Mouse (Mus musculus): ENCODE results near the gene St3gal3.

St3gal3 gene

DNA sequence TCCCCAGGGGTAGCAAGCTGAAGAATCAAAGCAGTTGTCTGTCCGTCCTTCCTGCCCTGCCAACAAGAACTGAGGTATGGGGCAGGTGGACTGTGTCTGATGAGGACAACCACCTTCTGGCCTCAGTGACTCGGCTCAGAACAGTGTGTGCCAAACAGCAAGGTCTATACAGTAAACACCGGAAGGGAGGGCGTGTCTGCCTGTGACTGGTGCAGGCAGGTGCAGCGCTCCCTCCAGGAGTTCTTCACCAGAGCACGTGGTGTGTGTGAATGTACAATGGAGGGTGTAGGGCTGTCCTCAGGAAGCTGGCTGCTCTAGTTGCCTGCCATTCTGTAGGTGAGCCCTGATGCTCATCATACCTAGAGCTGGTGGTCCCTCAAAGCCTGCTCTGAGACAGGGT, 80.8 kb downstream of the St3gal3 start:
- no peak for DNase-seq (ENCODE audit: low spot score)

DNA sequence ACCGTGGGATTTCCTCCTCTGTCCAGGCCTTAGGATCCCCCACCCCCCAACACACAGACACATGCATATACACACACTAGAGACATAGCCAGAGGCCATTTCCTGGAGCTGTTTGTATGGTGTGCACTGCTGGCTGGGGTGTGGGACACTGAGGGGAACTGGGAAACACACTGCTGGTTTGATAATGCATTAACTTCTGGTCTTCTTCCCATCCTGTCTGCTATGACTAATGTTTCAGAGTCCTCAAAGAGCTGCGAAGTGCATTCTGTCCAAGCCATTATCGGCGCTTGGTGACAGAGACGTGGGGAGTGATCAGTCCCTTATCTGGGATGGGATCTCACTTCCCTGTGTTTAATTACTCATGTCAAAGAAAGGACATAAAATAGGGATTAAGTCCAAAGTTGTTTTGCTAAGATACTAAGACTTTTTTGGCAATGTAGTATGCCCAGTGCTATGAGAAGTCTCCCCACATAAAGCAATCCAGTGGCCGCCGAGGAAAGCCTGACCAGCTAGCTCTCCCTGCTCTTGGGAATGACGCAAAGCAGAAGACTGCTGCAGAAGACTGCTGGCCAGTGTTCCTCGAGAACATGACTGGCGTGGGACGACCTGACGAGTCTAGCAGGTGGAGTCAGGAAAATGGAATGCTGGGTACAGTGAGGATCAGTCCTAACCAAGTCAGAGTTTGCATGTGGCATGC, 85.0 kb downstream of the St3gal3 start:
- DNase-seq (ENCODE audit: low spot score) = no peak

DNA sequence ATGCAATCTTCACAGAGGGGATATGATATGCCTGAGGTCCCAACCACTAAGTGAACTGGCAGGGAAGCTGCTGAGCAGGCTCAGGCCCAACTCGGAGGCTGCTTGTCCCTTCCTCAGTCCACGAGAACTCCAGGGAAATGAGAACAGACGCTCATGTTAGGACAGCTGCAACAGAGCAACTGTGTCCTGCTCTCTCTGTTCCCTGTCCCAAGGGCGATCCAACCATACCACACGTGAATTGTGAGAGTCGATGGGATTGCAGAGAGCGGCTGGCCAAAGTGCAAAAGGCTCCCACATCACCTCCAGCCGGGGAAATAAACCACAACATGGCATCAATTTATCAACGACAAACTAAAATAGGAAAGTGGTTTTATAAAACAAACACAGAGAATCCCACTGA, 90.2 kb downstream of the St3gal3 start:
- no peak for DNase-seq (ENCODE audit: low spot score)

DNA sequence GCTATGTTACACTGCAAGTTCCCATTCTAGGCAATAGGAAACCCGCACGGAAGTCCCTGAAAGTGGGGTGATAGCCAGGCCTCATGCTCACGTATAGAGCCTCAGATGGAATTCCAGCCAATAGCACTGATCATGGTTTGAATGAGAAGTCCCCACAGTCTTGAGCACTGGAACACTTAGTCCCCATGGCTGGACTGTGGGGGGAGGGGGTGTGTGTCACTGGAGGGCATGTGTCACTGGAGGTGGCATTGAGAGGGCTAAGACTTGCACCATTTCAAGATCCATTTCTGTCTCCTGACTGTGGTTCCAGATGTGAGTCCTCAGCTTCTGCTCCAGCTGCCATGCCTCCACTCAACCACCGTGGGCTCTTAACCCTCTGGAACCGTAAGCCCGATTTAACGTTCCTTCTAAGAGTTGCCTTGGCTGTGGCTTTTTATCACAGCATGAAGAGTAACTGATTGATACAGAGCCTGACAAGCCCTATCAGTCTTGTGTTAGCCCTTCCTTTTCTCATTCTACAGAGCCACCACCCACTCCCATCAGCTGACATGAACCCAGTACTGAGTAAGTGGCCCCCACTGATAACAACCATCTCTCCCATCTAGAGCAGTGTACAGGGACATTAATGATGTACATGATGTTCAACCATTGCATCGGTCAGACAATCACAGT, 91.2 kb downstream of the St3gal3 start:
- no peak for DNase-seq (ENCODE audit: low spot score)

DNA sequence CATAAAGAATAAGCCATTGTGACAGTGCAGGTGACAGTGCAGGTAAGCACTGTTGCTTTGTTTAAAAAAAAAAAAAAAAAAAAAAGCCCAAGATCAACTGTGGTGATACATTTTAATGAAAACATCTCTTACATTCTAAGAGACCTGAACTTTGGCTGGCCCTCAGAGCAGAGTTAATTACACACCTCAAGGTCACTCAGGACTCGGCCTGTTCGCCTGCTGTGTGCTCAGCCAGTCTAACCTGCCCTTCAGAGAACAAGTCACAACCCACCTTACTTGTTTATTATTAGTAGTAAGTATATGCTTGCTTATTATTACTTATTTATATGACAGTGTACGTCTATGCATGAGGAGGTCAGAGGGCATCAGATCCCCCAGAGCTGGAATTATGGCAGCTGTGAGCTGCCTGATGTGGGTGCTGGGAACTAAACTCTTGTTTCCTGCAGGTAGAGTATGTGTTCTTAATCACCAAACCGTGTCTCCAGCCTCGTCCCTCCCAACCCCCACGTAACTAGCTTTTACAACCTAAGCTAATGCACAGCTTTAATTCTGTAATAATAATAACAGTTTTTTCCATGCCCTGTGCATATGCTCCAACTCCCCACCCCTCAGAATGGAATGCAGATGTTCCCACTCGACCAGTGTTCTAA, 91.9 kb downstream of the St3gal3 start:
- no peak for DNase-seq (ENCODE audit: low spot score)

DNA sequence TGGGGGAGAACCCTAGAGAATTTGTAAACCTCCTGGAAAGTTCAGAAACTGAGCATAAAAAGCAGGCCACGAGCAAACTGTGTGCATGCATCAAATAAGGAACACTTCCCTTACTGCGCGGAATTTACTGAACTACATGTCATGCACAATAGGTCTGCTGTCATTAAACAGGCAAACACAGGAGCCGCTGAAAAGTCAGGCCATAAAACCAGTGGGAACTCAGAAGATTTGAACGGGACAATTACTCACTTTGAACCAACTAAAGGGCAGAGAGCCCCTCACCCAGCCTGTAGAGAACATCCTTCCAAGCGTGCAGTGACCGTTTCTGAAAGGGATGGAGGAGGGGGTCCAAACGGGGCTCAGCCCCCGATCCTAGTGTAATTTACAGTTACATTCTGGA, 93.6 kb downstream of the St3gal3 start:
- no peak for DNase-seq (ENCODE audit: low spot score)

DNA sequence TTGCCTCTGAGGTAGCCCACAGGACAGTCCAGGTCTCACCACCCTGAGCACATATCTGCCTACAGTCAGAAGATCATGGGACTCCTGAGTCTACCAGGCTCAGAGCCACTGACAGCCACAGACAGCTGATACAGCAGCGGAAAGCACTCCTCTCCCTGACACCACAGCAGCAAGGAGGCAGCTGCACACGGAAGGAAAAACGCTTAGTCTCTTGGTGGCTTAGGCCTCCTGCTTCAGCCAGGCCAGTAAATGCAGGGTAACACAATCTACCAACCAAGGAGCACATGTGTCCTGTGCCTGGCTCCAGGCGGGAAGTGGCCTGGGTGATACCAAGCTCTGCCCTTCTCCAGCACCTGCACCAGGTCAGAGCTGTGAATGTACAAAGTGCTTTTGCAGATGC, 94.1 kb downstream of the St3gal3 start:
- DNase-seq (ENCODE audit: low spot score) = no peak

DNA sequence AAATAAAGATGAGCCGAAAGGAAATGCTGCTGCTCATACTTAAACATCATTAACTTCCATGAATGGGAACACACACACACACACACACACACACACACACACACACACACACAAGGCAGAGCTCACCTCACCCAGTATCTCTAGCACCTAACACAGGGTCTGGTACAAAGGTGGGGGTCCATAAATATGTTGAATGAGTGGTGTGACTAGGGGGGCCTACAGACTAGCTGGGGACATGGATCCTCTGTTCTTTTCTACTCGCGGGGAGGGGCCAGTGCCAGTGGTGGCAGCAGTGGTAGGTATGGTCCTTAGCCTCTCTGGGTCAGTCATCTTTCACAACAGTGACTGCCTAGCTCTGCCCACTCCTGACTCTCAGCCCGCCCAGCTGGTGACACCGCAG, 94.8 kb downstream of the St3gal3 start:
- no peak for DNase-seq (ENCODE audit: low spot score)

DNA sequence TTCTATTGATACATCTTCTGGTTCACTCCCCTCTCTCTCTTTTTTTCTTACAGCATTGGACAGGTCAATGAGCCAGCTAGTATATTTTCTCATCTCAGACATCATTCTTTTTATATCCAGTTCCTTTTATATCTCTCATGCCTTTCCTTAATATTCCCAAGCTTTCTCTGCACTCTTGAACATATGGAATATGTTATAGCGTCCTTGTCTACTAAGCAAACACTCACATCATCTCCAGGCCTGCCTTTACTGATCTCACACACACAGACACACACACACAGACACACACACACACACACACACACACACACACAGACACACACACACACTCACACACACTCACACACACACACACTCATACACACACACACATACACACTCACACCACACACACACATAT, 96.7 kb downstream of the St3gal3 start:
- DNase-seq (ENCODE audit: low spot score) = no peak

DNA sequence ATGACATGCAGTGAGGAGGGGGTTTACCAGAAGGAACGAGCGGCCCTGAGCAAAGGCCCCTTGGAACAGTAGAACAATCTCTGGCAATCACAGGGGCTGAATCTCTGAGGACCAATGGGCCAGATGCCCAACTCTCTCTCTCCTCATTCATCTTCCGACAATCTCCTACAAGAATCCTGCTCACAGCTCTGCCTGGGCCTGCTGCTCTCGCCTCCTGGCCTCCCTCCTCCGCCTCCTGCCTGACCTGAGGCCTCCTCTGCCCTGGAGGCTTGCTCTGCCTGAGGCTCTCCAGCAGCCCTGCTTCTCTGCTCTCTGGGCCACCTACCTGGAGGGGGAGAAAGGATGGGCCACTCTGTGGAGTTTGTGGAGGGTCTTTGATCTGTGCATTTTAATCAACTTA, 97.3 kb downstream of the St3gal3 start:
- no peak for DNase-seq (ENCODE audit: low spot score)

DNA sequence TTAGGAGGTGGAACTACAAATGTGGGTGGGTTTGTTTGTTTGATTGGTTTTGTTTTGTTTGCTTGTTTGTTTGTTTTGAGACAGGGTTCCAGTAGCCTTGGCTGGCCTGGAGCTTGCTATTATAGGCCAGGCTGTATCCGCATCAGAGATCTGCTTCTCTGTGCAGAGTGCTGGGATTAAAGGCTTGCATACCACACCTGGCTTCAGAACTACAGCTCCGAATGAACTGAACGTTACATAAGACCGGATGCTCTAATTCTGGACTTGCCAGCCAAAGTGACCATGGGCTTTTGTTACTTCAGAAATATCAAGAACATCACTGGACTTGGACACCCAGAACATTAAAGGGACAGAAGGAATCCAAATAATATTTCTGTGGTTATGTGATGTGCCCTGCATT, 98.2 kb downstream of the St3gal3 start:
- DNase-seq (ENCODE audit: low spot score) = no peak

DNA sequence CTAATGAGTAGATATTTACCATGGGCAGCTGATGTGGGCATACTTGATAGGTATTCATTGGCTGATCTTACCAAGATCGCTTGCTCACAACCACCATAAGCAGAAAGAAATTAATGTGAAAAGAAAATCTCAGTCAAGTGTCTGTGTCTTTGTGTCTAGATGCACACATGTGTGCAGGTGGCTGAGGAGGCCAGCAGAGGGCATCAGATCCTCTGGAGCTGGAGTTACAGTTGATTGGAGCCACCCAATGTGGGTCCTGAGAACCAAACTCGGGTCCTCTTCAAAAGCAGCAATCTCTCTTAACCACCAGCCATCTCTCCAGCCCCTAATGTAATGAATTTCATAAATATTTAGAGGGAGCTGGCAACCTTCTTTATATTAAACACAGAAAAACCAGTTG, 99.6 kb downstream of the St3gal3 start:
- DNase-seq (ENCODE audit: low spot score) = no peak

DNA sequence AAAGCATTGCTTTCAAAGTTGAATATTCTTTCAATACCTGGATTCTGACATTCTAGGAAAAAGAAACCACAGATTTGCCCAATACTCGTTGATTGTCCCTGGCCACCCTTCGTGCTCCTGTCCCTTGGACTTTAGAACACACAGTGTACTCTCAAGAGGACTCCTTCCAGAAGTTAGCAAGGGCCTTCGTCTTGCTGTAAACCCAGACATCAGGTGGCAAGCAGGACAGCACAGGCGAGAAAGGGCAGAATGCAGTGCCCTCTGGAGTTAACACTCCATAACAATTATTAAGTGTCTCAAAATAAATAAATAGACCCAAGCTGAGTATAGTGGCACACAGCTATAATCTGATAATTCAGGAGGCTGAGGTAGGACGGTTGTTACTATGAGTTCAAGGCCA, 101.7 kb downstream of the St3gal3 start:
- DNase-seq (ENCODE audit: low spot score) = no peak

DNA sequence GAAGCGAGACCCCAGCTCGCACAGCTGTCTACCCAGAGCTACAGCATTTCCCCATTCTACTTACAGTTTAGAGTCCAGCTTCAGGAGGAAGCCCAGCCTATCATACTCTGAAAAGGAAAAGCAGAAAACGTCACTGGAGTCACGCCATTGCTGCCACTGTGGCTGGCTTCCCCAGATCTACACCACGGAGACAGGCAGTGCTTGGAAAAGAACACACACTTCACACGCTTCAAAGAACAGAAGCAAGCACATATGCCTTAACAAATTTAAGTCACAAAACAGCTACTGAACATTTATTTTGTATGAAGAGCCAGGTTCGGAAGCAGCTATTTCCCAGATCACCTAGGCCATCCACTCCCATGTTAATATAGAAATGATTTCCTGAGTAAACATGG, 102.9 kb downstream of the St3gal3 start:
- no peak for DNase-seq (ENCODE audit: low spot score)

DNA sequence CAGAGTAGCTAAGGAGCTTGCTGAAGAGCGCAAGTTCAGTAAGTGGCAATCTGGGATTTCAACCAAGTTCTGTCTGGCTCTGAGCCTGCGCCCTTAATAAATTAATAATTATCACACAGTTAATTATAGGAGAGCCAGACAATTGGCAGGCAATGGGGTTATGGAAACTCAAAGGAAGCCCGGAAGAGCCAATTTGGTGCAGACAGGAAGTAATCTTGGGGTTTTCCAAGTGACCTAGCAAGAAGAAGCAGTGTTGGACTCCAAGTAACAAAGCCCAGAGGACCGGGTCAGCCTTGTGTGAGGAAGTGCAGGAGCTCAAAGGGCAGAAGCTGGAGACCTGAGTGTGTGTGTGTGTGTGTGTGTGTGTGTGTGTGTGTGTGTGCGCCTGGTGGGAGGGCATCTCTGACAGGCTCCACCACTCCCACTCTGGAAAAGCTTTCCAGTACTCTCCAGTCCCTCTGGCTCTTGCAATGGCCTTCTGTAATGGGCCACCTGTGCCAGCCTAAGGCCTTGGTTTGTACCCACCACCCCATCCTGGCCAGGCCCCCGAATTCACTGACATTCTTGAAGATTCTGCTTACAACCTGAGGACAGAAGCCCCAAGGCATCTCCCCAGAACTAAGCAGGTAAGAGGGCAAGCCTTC, 103.5 kb downstream of the St3gal3 start:
- DNase-seq (ENCODE audit: low spot score) = no peak

DNA sequence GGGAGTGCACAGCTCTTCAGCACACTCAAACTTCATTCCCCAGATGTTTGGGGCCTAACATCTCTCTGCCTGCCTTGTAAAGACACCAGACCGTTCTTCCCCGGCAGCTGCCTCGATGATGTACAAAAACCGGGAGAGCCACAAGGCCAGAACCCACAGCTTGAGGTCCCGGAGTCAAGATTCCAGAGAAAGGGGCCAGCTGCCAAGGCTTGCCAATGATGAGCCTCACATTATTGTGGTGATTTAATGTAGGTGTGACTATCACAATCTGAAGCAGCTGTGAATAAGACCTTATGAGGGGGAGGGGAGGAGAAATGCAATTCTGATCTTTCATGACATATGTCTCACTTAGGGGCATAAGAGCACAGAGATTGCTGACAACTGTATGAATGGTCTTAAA, 104.4 kb downstream of the St3gal3 start:
- DNase-seq (ENCODE audit: low spot score) = no peak

DNA sequence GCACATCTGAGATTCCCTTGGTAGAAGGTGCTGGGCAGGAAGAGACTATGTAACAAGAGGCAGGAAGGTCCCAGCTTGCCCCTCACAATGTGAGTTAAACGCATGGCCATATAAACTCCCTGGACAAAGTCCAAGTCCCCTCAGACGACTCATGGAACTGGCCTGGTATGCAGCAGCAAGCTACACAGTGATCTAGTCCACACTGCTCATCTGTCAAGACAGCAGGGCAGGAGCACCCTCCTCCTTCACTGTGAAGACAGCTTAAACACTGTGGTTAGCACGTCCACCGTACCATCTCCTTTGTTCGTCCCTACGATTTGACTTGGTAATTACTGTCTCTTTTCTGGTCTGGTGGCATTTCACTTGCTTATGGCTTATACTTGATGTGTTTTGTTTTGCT, 104.8 kb downstream of the St3gal3 start:
- DNase-seq (ENCODE audit: low spot score) = no peak

DNA sequence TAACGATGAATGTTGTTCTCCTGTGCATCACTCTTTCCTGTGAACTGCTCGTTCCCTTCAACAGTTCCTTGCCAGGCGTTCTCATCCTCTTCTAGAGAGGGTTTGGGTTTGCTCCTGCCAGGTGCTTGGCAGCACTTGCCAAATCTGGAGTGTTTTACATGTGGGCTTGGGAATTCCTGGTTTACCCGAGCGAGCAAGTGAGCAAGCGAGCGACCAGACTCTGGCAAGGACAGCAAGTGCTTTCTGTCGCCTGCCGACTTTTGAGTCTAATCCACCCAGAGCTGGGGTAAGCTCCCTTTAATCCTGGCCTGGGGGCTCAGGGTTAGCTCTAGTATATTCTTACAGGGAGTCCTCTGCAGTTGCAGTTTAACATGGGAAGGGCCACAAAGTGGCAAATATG, 105.7 kb downstream of the St3gal3 start:
- DNase-seq (ENCODE audit: low spot score) = no peak

DNA sequence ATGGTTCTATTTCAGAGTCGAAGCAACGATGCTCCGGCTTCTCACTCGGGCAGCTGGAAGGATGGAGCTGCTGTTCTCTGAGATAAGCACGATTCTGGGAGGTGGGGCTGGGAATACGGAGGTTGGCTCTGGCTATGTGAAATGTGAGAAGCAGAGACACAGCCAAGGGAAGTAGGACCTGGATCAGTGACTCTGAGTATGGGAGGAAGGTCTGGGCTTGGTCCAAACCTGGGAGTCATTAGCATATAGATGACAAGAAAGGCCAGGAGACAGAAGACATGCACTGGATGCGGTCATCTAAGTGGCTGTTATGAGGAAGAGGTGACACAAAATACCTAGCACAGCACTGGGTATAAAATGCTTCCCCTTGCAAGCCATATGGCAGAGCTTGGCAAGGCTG, 108.8 kb downstream of the St3gal3 start:
- no peak for DNase-seq (ENCODE audit: low spot score)

DNA sequence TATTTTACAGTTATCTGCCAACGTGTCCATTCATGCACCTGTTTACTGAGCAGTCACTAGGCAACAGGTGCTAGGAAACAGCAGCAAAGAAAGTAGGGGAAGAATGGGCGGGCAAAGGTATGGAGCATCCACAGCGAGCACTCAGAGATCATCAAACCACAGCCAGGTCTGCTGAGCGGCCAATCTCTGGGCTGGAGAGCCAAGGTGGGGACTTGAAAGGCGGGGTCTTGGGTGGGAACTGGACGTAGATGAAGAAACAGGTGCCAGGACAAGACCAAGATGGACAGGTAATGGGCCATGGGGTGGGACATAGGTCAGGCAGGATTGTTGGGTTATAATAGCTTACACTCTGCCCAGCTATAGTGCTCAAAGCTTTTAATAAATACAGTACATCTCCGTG, 109.3 kb downstream of the St3gal3 start:
- DNase-seq (ENCODE audit: low spot score) = no peak

DNA sequence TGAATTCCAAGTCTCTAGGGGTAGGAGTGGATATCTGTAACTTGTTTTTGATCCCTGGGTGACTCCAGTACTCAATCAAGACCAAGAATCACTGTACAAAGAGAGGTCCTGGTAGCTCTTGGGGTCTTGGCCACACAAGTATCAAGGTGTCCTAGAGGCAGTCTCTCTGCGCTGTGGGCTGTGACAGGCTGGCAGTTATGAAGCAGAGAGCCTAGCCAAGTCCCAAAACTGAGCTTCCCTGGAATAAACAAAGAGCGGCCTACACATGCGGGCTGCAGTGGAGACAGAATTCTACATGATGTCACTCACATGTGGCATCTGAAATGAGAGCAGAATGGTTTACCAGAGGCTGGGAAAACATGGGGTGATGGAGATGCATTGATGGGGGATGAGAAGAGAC, 111.9 kb downstream of the St3gal3 start:
- no peak for DNase-seq (ENCODE audit: low spot score)

DNA sequence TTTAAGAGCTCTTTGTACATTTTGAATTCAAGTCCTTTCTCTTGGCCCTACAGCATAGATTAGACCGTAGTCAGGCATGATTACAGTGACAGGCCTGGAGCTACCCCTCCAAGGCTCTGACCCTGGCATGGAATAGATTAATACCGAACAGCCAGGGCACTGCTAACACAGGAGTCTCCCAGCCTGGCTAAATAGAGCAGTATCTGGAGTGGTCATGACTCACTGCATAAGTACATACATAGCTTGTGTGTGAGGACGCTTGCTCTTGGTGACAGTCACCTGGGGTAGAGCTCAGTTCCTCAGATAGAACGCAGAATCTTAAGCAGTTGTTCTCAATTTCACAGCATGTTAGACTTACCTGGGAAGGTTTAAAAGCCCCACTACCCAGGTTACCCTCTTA, 112.3 kb downstream of the St3gal3 start:
- DNase-seq (ENCODE audit: low spot score) = no peak

DNA sequence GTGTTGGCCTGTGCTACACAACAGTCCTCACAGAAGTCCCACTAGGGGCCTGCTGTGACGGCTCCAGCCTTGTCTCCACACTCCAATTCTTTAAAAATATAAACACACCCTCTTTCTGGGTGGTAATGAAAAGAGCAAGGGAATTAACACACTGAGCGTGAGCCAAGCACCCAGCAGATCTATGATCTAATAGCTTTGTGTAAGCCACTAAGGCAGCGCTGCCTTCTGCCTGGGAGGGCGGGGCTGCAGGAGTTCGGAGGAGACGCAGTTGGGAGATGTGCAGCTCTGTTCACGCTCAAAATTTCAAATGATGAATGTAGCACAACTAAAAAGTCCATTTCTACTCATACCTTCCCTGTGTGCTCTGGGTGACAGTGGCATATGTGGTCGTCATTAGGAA, 115.1 kb downstream of the St3gal3 start:
- DNase-seq (ENCODE audit: low spot score) = no peak
